Mouse (Mus musculus) limb, embryonic 15.5 days (tissue): ENCODE measurements around the gene Tarbp2. TPM values are rescaled to one million over a fixed set of nuclear protein-coding genes. Genes with fewer than 3 reads are reported as not detected.

Experiments used
- ATAC-seq: fragments of 200-750 bp; cut with Nextera tagmentation; 2 replicates; pipeline ENCODE4 v1.8.0; 2017; ENCODE audit warnings: low read depth, moderate TSS enrichment; ENCODE audit not compliant: insufficient number of reproducible peaks, low FRiP score, low TSS enrichment
- H3K27ac ChIP-seq: fragments of 300-500 bp; sonication (generic); 2 replicates; pipeline ENCODE4 v1.5.1; 2015; ENCODE audit warnings: moderate library complexity, mild to moderate bottlenecking, inconsistent platforms
- H3K27me3 ChIP-seq: fragments of 300-500 bp; sonication (generic); 2 replicates; pipeline ENCODE4 v1.6.1; 2015; ENCODE audit warnings: inconsistent platforms
- H3K36me3 ChIP-seq: fragments of 300-500 bp; sonication (generic); 2 replicates; pipeline ENCODE4 v1.6.1; 2015; ENCODE audit warnings: inconsistent platforms
- H3K4me1 ChIP-seq: fragments of 300-500 bp; sonication (generic); 2 replicates; pipeline ENCODE4 v1.6.1; 2015; ENCODE audit warnings: inconsistent platforms
- H3K4me2 ChIP-seq: fragments of 300-500 bp; sonication (generic); 2 replicates; pipeline ENCODE4 v1.6.1; 2015; ENCODE audit warnings: mild to moderate bottlenecking, inconsistent platforms
- H3K4me3 ChIP-seq: fragments of 300-500 bp; sonication (generic); 2 replicates; pipeline ENCODE4 v1.5.1; 2015; ENCODE audit warnings: mild to moderate bottlenecking, inconsistent platforms
- H3K9ac ChIP-seq: fragments of 300-500 bp; sonication (generic); 2 replicates; pipeline ENCODE4 v1.6.1; 2015; ENCODE audit warnings: inconsistent platforms
- H3K9me3 ChIP-seq: fragments of 300-500 bp; sonication (generic); 2 replicates; pipeline ENCODE4 v1.6.1; 2016; ENCODE audit warnings: inconsistent platforms
- WGBS: fragments of 180-500 bp; shearing (Covaris S2); methylation state at CpG from one replicate; pipeline ENCODE4 v1.1.7; 2015; 5-methylcytosine and 5-hydroxymethylcytosine counted together
- polyA plus RNA-seq: library from polyadenylated mRNA; unstranded; fragments of >200 nt; fragmentation: Nextera tagmentation; extraction: Ambion mirVana; gene quantifications from 2 replicates; pipeline ENCODE4 v1.2.1, GENCODE M21; 2015

Gene Tarbp2
- polyA plus RNA-seq, 1 experiment from 2014 or later = 81.0 TPM

GRCm38 (mm10) chr15:102516728-102517404 lies 1.1 kb upstream of the Tarbp2 start, which contains the start of gene Map3k12:
Map3k12 (minus strand) TSS chr15:102517064.
- H3K27ac ChIP-seq = peak within 1 kb of the TSS; percentile 100
- peak within 1 kb of the TSS; percentile 58 for H3K9ac ChIP-seq
- H3K4me2 ChIP-seq = peak within 1 kb of the TSS; percentile 92
- no peaks in the 10 kb centered on the region for H3K27me3 ChIP-seq
- peaks cover 19% of the 10 kb centered on the region for H3K36me3 ChIP-seq
- WGBS = under 1% methylated on average over 43 of the region's 43 CpGs
- H3K9me3 ChIP-seq = no peaks in the 10 kb centered on the region
- peak within 1 kb of the TSS; percentile 72 for H3K4me3 ChIP-seq
- ATAC-seq = no peak
- peaks cover 44% of the 10 kb centered on the region for H3K4me1 ChIP-seq

- no peak for ATAC-seq
- Histone ChIP-seq H3K9me3 (no peaks in the 10 kb centered on the region), H3K4me2 (peak overlapping the region; percentile 92), H3K4me3 (peak overlapping the region; percentile 72), H3K9ac (peak overlapping the region; percentile 58; the same call in 1 of the 2 replicates), H3K27ac (peak overlapping the region; percentile 100), H3K4me1 (peaks cover 38% of the 10 kb centered on the region), H3K27me3 (no peaks in the 10 kb centered on the region), H3K36me3 (peaks cover 27% of the 10 kb centered on the region)
- 0% methylated on average over 10 of the region's 10 CpGs for WGBS
Measured at GRCm38 (mm10) chr15:102517631-102517975, 389 bp upstream of the Tarbp2 start.

DNA sequence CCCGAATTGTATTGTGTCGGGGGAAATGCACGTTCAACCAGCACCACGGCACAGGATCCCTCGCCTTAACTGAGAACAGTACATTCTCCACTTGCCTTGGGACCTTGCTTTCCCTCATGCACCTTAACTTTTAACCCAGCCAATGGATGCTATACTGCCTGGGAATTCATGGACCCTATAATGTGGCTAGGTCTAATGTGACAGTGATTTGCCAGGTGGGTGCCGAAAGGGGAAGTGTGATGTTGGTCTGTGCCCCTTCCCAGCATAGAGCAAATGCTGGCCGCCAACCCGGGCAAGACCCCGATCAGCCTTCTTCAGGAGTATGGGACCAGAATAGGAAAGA lies 838 bp downstream of the Tarbp2 start:
- ATAC-seq = no peak
- H3K9ac ChIP-seq = peak overlapping the region; percentile 90
- H3K4me2 ChIP-seq = peak overlapping the region; percentile 72
- peaks cover 35% of the 10 kb centered on the region for H3K4me1 ChIP-seq
- no peaks in the 10 kb centered on the region for H3K27me3 ChIP-seq
- no peaks in the 10 kb centered on the region for H3K9me3 ChIP-seq
- H3K27ac ChIP-seq = peak overlapping the region; percentile 100
- peak overlapping the region; percentile 72 for H3K4me3 ChIP-seq
- WGBS = 10% methylated on average over 9 of the region's 9 CpGs
- peaks cover 35% of the 10 kb centered on the region for H3K36me3 ChIP-seq

DNA sequence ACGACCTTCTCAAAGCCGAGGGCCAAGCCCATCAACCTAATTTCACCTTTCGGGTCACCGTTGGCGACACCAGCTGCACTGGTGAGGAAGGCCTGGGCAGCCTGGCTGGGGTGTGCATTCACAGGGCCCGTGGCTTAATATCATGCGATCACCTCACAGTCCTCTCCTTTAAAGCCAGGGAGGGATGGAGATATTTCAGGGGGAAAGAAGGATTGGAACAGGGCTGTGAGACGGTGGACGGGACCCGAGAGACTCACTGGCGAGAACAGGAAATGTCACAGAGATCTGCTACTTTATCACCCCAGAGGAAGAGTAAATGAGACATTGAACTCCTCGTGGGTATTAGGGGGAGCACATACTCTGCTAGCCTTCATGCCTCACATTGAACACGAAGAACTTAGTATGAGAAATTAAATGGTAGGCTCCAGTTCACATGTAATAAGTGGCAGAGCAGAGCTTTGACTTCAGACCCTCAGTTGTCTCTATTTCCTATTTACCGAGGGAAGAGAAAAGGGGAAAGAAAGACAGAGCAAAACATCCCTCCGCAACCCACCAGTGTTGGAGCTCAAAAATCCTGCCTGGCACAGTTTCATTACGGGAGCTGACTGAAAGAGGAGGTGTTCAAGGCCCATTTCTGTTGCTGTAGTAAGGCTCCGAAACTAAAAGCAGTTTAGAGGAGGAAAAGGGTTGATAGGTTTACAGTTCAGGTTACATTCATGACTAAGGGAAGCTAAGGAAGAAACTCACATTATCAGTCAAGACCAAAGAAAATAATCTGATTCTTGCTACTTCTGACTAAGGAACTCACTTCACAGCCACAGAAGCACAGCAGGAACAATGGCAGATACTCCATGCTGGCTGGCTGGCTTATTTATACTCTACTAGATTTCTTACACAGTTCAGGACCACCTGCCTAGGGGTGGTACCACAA lies 1.5 kb downstream of the Tarbp2 start:
- no peak for ATAC-seq
- WGBS = 58% methylated on average over 17 of the region's 17 CpGs
- Histone ChIP-seq H3K4me2 (peak overlapping the region; percentile 72), H3K27ac (peak overlapping the region; percentile 100), H3K9ac (peak overlapping the region; percentile 90), H3K4me1 (peaks cover 38% of the 10 kb centered on the region), H3K36me3 (peaks cover 42% of the 10 kb centered on the region), H3K27me3 (no peaks in the 10 kb centered on the region), H3K4me3 (peak overlapping the region; percentile 72), H3K9me3 (no peaks in the 10 kb centered on the region)

DNA sequence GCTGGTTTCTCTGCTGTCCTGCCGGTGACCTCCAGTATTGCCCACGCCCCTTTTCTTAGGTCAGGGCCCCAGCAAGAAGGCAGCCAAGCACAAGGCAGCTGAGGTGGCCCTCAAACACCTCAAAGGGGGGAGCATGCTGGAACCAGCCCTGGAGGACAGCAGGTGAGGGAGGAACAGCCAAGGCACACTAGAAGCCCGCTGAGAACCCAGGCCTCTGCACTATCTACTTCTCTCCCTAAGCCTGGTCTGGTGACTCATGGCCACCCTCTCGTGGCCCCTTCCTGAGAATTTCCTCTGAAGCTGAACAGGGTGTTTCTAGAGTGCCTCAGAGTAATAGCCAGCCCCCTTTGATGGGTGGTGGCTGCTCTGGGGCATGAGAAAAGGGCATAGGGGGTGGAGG lies 2.4 kb downstream of the Tarbp2 start:
- no peak overlapping the region for H3K4me2 ChIP-seq
- 71% methylated on average over 4 of the region's 4 CpGs for WGBS
- H3K27ac ChIP-seq = no peak overlapping the region
- no peak overlapping the region for H3K4me3 ChIP-seq
- H3K4me1 ChIP-seq = peaks cover 36% of the 10 kb centered on the region
- H3K27me3 ChIP-seq = no peaks in the 10 kb centered on the region
- H3K9ac ChIP-seq = 0 out of 2 replicates have a peak overlapping the region, but pooled peaks have one; percentile 14
- ATAC-seq = no peak
- peaks cover 44% of the 10 kb centered on the region for H3K36me3 ChIP-seq
- no peaks in the 10 kb centered on the region for H3K9me3 ChIP-seq

GRCm38 (mm10) chr15:102521480-102521879 lies 3.5 kb downstream of the Tarbp2 start:
- Histone ChIP-seq H3K4me2 (no peak overlapping the region), H3K4me1 (peaks cover 25% of the 10 kb centered on the region), H3K9ac (no peak overlapping the region), H3K27ac (no peak overlapping the region), H3K36me3 (peaks cover 48% of the 10 kb centered on the region), H3K27me3 (no peaks in the 10 kb centered on the region), H3K4me3 (no peak overlapping the region), H3K9me3 (no peaks in the 10 kb centered on the region)
- WGBS = 86% methylated on average over 4 of the region's 4 CpGs
- no peak for ATAC-seq

GRCm38 (mm10) chr15:102524892-102525485 lies 7.0 kb downstream of the Tarbp2 start, which contains the start of gene Npff:
Npff (minus strand) TSS chr15:102524942.
- H3K4me1 ChIP-seq = peaks cover 13% of the 10 kb centered on the region
- H3K36me3 ChIP-seq = peaks cover 77% of the 10 kb centered on the region
- ATAC-seq = no peak
- WGBS = 3% methylated on average over 3 of the region's 3 CpGs
- no peak within 1 kb of the TSS for H3K27ac ChIP-seq
- H3K27me3 ChIP-seq = no peaks in the 10 kb centered on the region
- no peak within 1 kb of the TSS for H3K4me3 ChIP-seq
- no peaks in the 10 kb centered on the region for H3K9me3 ChIP-seq
- no peak within 1 kb of the TSS for H3K4me2 ChIP-seq
- H3K9ac ChIP-seq = no peak within 1 kb of the TSS

DNA sequence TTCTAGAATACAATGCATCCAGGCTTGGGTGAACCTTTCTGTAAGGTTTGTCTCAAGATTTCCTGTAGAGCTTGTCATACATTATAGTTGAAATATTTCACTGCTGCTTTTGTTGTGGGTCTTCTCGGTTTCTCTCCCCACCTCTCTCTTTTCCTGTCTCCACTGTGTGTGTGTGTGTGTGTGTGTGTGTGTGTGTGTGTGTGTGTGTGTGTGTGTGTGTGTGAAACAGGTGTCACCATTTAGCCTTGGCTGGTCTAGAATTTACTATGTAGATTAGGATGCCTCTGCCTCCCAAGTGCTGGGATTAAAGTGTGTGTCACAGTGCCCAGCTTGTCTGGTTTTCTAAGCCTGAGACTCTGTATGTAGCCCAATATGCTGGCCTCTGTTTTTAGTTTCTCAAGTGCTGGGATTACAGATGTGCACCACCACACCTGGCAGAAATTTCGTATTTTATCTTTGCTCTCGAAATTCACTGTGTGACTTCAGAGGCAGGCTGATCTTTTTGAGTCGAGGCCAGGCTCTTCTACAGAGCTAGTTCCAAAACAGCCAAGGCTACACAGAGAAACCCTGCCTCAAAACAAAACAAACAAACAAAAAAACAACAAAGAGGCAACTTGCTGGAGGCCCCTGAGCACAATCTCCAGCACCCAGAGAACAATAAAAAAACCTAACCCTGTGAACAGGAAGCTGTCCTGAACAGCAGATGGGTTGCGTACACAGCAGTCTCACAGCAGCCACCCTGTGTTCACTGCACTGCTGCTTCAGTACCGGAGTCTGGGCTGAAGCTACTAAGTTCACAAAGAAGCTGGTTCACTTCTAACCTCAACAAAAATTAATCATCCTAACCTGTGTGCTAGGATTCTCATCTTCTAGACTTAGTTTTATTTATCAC lies 8.4 kb downstream of the Tarbp2 start:
- Histone ChIP-seq H3K4me3 (no peak overlapping the region), H3K36me3 (peaks cover 75% of the 10 kb centered on the region), H3K27me3 (no peaks in the 10 kb centered on the region), H3K4me2 (no peak overlapping the region), H3K9me3 (no peaks in the 10 kb centered on the region), H3K4me1 (peaks cover 4% of the 10 kb centered on the region; the same call in 1 of the 2 replicates), H3K9ac (no peak overlapping the region), H3K27ac (no peak overlapping the region)
- WGBS = 81% methylated on average over 6 of the region's 6 CpGs
- ATAC-seq = no peak

GRCm38 (mm10) chr15:102527936-102528335 lies 9.9 kb downstream of the Tarbp2 start:
- peaks cover 75% of the 10 kb centered on the region for H3K36me3 ChIP-seq
- WGBS = 64% methylated on average over 3 of the region's 3 CpGs
- H3K27ac ChIP-seq = no peak overlapping the region
- no peaks in the 10 kb centered on the region for H3K27me3 ChIP-seq
- no peak overlapping the region for H3K4me3 ChIP-seq
- H3K4me1 ChIP-seq = peaks cover 4% of the 10 kb centered on the region; the same call in 1 of the 2 replicates
- H3K4me2 ChIP-seq = no peak overlapping the region
- ATAC-seq = no peak
- H3K9ac ChIP-seq = no peak overlapping the region
- H3K9me3 ChIP-seq = no peaks in the 10 kb centered on the region

GRCm38 (mm10) chr15:102528396-102528795 lies 10.4 kb downstream of the Tarbp2 start:
- H3K4me1 ChIP-seq = peaks cover 4% of the 10 kb centered on the region; the same call in 1 of the 2 replicates
- WGBS = 95% methylated on average over 1 of the region's 1 CpGs

DNA sequence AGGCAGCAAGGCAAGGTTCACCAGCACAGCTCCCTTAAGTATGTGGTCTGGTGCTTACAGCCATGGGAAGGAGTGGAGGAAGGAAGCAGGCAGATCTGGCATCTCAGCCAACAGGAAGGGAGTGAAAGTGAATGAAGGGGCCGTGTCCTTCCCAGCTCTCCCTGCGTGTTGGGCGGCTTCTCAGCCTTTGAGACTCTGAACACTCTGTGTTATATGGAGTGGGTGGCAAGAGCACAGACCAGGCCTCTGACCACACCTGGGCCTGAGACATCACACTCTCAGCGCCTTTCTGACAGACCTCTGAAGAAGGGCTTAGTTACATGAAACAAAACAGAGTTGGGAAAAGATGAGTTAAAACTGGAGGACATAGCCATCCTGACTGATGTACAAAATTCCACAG lies 12.6 kb downstream of the Tarbp2 start:
- ATAC-seq = no peak
- H3K27me3 ChIP-seq = no peaks in the 10 kb centered on the region
- no peaks in the 10 kb centered on the region for H3K4me1 ChIP-seq
- H3K36me3 ChIP-seq = peaks cover 78% of the 10 kb centered on the region
- no peak overlapping the region for H3K27ac ChIP-seq
- H3K4me3 ChIP-seq = no peak overlapping the region
- 64% methylated on average over 4 of the region's 4 CpGs for WGBS
- no peak overlapping the region for H3K4me2 ChIP-seq
- no peaks in the 10 kb centered on the region for H3K9me3 ChIP-seq
- no peak overlapping the region for H3K9ac ChIP-seq

More at GRCm38 (mm10) chr15:102528396-102528795, 10.4 kb downstream of the Tarbp2 start:
- Histone ChIP-seq H3K9ac (no peak overlapping the region), H3K4me3 (no peak overlapping the region), H3K27me3 (no peaks in the 10 kb centered on the region), H3K9me3 (no peaks in the 10 kb centered on the region), H3K4me2 (no peak overlapping the region), H3K36me3 (peaks cover 78% of the 10 kb centered on the region), H3K27ac (no peak overlapping the region)
- ATAC-seq = no peak
